Mouse (Mus musculus): Measurements from ENCODE around the gene Myo1f. TPM values are rescaled to one million over a fixed set of nuclear protein-coding genes. Genes with fewer than 3 reads are reported as not detected.
"Not testable (repeated sequence)": the region's sequence is repeated elsewhere in the genome, so short reads cannot be mapped to it uniquely, and the experiment has no call there.

Gene Myo1f
- total and polyA plus RNA-seq, 3 experiments = 13.6 to 27.5 (median 19.5) TPM

- peaks cover 9 to 70% of the 10 kb centered on the region in 2 experiments for H3K36me3 ChIP-seq (replicated peaks in 1 of 2; ENCODE audit: control insufficient read depth in 1 of 2, insufficient read depth in 1 of 2, low read length in 1 of 2)
- no peak overlapping the region for H3K4me2 ChIP-seq (ENCODE audit: insufficient read depth, low read depth, poor library complexity, severe bottlenecking)
- no peak overlapping the region for H3K27ac ChIP-seq (ENCODE audit: insufficient read depth, low read depth)
- H3K9me3 ChIP-seq (replicated peaks; ENCODE audit: low read length) = peaks cover 6% of the 10 kb centered on the region
- in situ Hi-C loops (cut with MboI; ENCODE audit: low pct_ligation_motif_present, low pct_unique_long_range_greater_than_20kb, low sequenced_read_pairs) (no loop called here), dilution Hi-C loops (cut with MboI; ENCODE audit: extremely low pct_ligation_motif_present, extremely low pct_unique_long_range_greater_than_20kb, low sequenced_read_pairs) (no loop called here)
- H3K79me2 ChIP-seq (replicated peaks; ENCODE audit: control insufficient read depth, extremely low read depth, insufficient read depth, poor library complexity, severe bottlenecking) = no peaks in the 10 kb centered on the region
- no peaks in the 10 kb centered on the region for H3K4me1 ChIP-seq (ENCODE audit: control insufficient read depth in 1 of 2, insufficient read depth in 2 of 2)
- H3K9ac ChIP-seq (ENCODE audit: insufficient read depth, low read depth) = no peak overlapping the region
- no peak for DNase-seq (ENCODE audit: extremely low read depth)
- H3K27me3 ChIP-seq (replicated peaks) = no peaks in the 10 kb centered on the region
- H3K4me3 ChIP-seq (replicated peaks in 1 of 3; ENCODE audit: low read depth in 2 of 3, low read length in 2 of 3, poor library complexity in 1 of 3) = no peak overlapping the region
- TF ChIP-seq ZC3H11A (IDR thresholded peaks at IDR 0.05; ENCODE audit: low read depth, low read length) (no peak), POLR2A (IDR thresholded peaks at IDR 0.05; ENCODE audit: low read depth, low read length) (no peak), POLR2AphosphoS2 (IDR thresholded peaks at IDR 0.05; ENCODE audit: low read depth, low read length) (no peak), ETS1 (conservative IDR thresholded peaks at IDR 0.05; ENCODE audit: low read depth, low read length) (no peak)
Observed at GRCm38 (mm10) chr17:33601947-33602346, 46.4 kb downstream of the Myo1f start.

- no peaks in the 10 kb centered on the region for H3K79me2 ChIP-seq (replicated peaks; ENCODE audit: control insufficient read depth, extremely low read depth, insufficient read depth, poor library complexity, severe bottlenecking)
- H3K4me1 ChIP-seq (ENCODE audit: control insufficient read depth in 1 of 2, insufficient read depth in 2 of 2) = no peaks in the 10 kb centered on the region; a peak in 1 of 4 replicates
- no peak overlapping the region for H3K4me2 ChIP-seq (ENCODE audit: insufficient read depth, low read depth, poor library complexity, severe bottlenecking)
- no peaks in the 10 kb centered on the region for H3K27me3 ChIP-seq (replicated peaks)
- no peaks in the 10 kb centered on the region for H3K9me3 ChIP-seq (replicated peaks; ENCODE audit: low read length)
- dilution Hi-C loops (cut with MboI; ENCODE audit: extremely low pct_ligation_motif_present, extremely low pct_unique_long_range_greater_than_20kb, low sequenced_read_pairs) = no loop called here
- no peak overlapping the region for H3K4me3 ChIP-seq (replicated peaks in 1 of 3; ENCODE audit: low read depth in 2 of 3, low read length in 2 of 3, poor library complexity in 1 of 3)
- no peak overlapping the region for H3K9ac ChIP-seq (ENCODE audit: insufficient read depth, low read depth)
- no peak for DNase-seq (ENCODE audit: extremely low read depth)
- H3K27ac ChIP-seq (ENCODE audit: insufficient read depth, low read depth) = no peak overlapping the region
- in situ Hi-C loops (cut with MboI; ENCODE audit: low pct_ligation_motif_present, low pct_unique_long_range_greater_than_20kb, low sequenced_read_pairs) = no loop called here
- H3K36me3 ChIP-seq (replicated peaks in 1 of 2; ENCODE audit: control insufficient read depth in 1 of 2, insufficient read depth in 1 of 2, low read length in 1 of 2) = peaks cover 0 to 33% of the 10 kb centered on the region in 2 experiments
- TF ChIP-seq SMC3 (IDR thresholded peaks at IDR 0.05; ENCODE audit: low read depth, low read length) = no peak
- no peak for TF ChIP-seq CHD1 (IDR thresholded peaks at IDR 0.05; ENCODE audit: low read depth, low read length)
- TF ChIP-seq ELF1 (IDR thresholded peaks at IDR 0.05; ENCODE audit: low read depth, low read length) = no peak
- TF ChIP-seq MAFK (IDR thresholded peaks at IDR 0.05; ENCODE audit: insufficient replicate concordance, low read length) = no peak
Observed at GRCm38 (mm10) chr17:33607273-33607672, 51.8 kb downstream of the Myo1f start.

- Histone ChIP-seq H3K27me3 (replicated peaks) (no peaks in the 10 kb centered on the region), H3K79me2 (replicated peaks; ENCODE audit: control insufficient read depth, extremely low read depth, insufficient read depth, poor library complexity, severe bottlenecking) (no peaks in the 10 kb centered on the region), H3K36me3 (replicated peaks in 1 of 2; ENCODE audit: control insufficient read depth in 1 of 2, insufficient read depth in 1 of 2, low read length in 1 of 2) (peaks cover 0 to 17% of the 10 kb centered on the region in 2 experiments), H3K4me2 (ENCODE audit: insufficient read depth, low read depth, poor library complexity, severe bottlenecking) (no peak overlapping the region), H3K4me3 (replicated peaks in 1 of 3; ENCODE audit: low read depth in 2 of 3, low read length in 2 of 3, poor library complexity in 1 of 3) (no peak overlapping the region), H3K9ac (ENCODE audit: insufficient read depth, low read depth) (no peak overlapping the region), H3K27ac (ENCODE audit: insufficient read depth, low read depth) (no peak overlapping the region), H3K4me1 (ENCODE audit: control insufficient read depth in 1 of 2, insufficient read depth in 2 of 2) (no peaks in the 10 kb centered on the region; a peak in 1 of 4 replicates), H3K9me3 (replicated peaks; ENCODE audit: low read length) (no peaks in the 10 kb centered on the region)
- in situ Hi-C loops (cut with MboI; ENCODE audit: low pct_ligation_motif_present, low pct_unique_long_range_greater_than_20kb, low sequenced_read_pairs) = no loop called here
- TF ChIP-seq CHD1 (IDR thresholded peaks at IDR 0.05; ENCODE audit: low read depth, low read length) (no peak), SIN3A (IDR thresholded peaks at IDR 0.05; ENCODE audit: low read length) (no peak), POLR2AphosphoS2 (IDR thresholded peaks at IDR 0.05; ENCODE audit: low read depth, low read length) (no peak), USF2 (conservative IDR thresholded peaks at IDR 0.05; ENCODE audit: low read depth, low read length) (no peak), E2F4 (IDR thresholded peaks at IDR 0.05; ENCODE audit: insufficient replicate concordance, low read depth, low read length) (no peak), MEF2A (IDR thresholded peaks at IDR 0.05; ENCODE audit: borderline replicate concordance, low read depth, low read length) (no peak), TBP (conservative IDR thresholded peaks at IDR 0.05; ENCODE audit: low read depth, low read length) (no peak), TCF12 (IDR thresholded peaks at IDR 0.05; ENCODE audit: low read depth, low read length) (no peak)
- DNase-seq (ENCODE audit: extremely low read depth) = no peak
- dilution Hi-C loops (cut with MboI; ENCODE audit: extremely low pct_ligation_motif_present, extremely low pct_unique_long_range_greater_than_20kb, low sequenced_read_pairs) = no loop called here
Observed at GRCm38 (mm10) chr17:33610548-33610947, 55.0 kb downstream of the Myo1f start.

GRCm38 (mm10) chr17:33613726-33614125 lies 58.2 kb downstream of the Myo1f start:
- H3K9me3 ChIP-seq (replicated peaks; ENCODE audit: low read length); DNase-seq (ENCODE audit: extremely low read depth); H3K9ac ChIP-seq (ENCODE audit: insufficient read depth, low read depth); dilution Hi-C loops (cut with MboI; ENCODE audit: extremely low pct_ligation_motif_present, extremely low pct_unique_long_range_greater_than_20kb, low sequenced_read_pairs); H3K79me2 ChIP-seq (replicated peaks; ENCODE audit: control insufficient read depth, extremely low read depth, insufficient read depth, poor library complexity, severe bottlenecking); H3K27me3 ChIP-seq (replicated peaks); H3K4me2 ChIP-seq (ENCODE audit: insufficient read depth, low read depth, poor library complexity, severe bottlenecking); H3K4me1 ChIP-seq (ENCODE audit: control insufficient read depth in 1 of 2, insufficient read depth in 2 of 2); H3K36me3 ChIP-seq (replicated peaks in 1 of 2; ENCODE audit: control insufficient read depth in 1 of 2, insufficient read depth in 1 of 2, low read length in 1 of 2); H3K4me3 ChIP-seq (replicated peaks in 1 of 3; ENCODE audit: low read depth in 2 of 3, low read length in 2 of 3, poor library complexity in 1 of 3); in situ Hi-C loops (cut with MboI; ENCODE audit: low pct_ligation_motif_present, low pct_unique_long_range_greater_than_20kb, low sequenced_read_pairs); H3K27ac ChIP-seq (ENCODE audit: insufficient read depth, low read depth): not testable (repeated sequence)

All from CH12.LX (cell line).